Mouse (Mus musculus): ENCODE data around the gene Olfm4. TPM values are rescaled to one million over a fixed set of nuclear protein-coding genes. Genes with fewer than 3 reads are reported as not detected.

Gene Olfm4
- polyA plus RNA-seq, 1 experiment from 2014 or later: 0.96 TPM

- WGBS: 96% methylated on average over 2 of the region's 2 CpGs
- Histone ChIP-seq H3K4me2 (replicated peaks) (no peak overlapping the region), H3K9ac (replicated peaks) (no peak overlapping the region), H3K4me1 (replicated peaks) (no peaks in the 10 kb centered on the region), H3K27me3 (no peaks in the 10 kb centered on the region), H3K9me3 (no peaks in the 10 kb centered on the region), H3K27ac (no peak overlapping the region), H3K36me3 (no peaks in the 10 kb centered on the region), H3K4me3 (replicated peaks) (no peak overlapping the region)
- no peak for ATAC-seq
These were observed 1.8 kb downstream of the Olfm4 start for GRCm38 (mm10) chr14:79985696-79986095.

GRCm38 (mm10) chr14:79986831-79987230 is 3.0 kb downstream of the Olfm4 start:
- Histone ChIP-seq H3K4me1 (replicated peaks) (no peaks in the 10 kb centered on the region), H3K27ac (no peak overlapping the region), H3K9ac (replicated peaks) (no peak overlapping the region), H3K36me3 (no peaks in the 10 kb centered on the region), H3K27me3 (no peaks in the 10 kb centered on the region), H3K9me3 (no peaks in the 10 kb centered on the region), H3K4me3 (replicated peaks) (no peak overlapping the region), H3K4me2 (replicated peaks) (no peak overlapping the region)
- ATAC-seq: no peak
- 57% methylated on average over 8 of the region's 8 CpGs for WGBS

GRCm38 (mm10) chr14:79989785-79990184 is 5.9 kb downstream of the Olfm4 start:
- Histone ChIP-seq H3K9ac (replicated peaks) (no peak overlapping the region), H3K4me1 (replicated peaks) (no peaks in the 10 kb centered on the region), H3K27me3 (no peaks in the 10 kb centered on the region), H3K27ac (no peak overlapping the region), H3K36me3 (no peaks in the 10 kb centered on the region), H3K9me3 (no peaks in the 10 kb centered on the region), H3K4me2 (replicated peaks) (no peak overlapping the region), H3K4me3 (replicated peaks) (no peak overlapping the region)
- ATAC-seq: no peak
- 20% methylated on average over 4 of the region's 4 CpGs for WGBS

GRCm38 (mm10) chr14:79990547-79990946 is 6.7 kb downstream of the Olfm4 start:
- H3K36me3 ChIP-seq: no peaks in the 10 kb centered on the region
- H3K27me3 ChIP-seq: no peaks in the 10 kb centered on the region

GRCm38 (mm10) chr14:79997534-79997933 is 13.7 kb downstream of the Olfm4 start:
- Histone ChIP-seq H3K36me3 (no peaks in the 10 kb centered on the region), H3K4me1 (replicated peaks) (peaks cover 10% of the 10 kb centered on the region), H3K9me3 (no peaks in the 10 kb centered on the region), H3K27me3 (no peaks in the 10 kb centered on the region), H3K4me3 (replicated peaks) (no peak overlapping the region), H3K4me2 (replicated peaks) (no peak overlapping the region), H3K9ac (replicated peaks) (no peak overlapping the region), H3K27ac (peak overlapping the region; percentile 64)
- peak; percentile 92 for ATAC-seq
- WGBS: 19% methylated on average over 4 of the region's 4 CpGs

More at GRCm38 (mm10) chr14:79990547-79990946, 6.7 kb downstream of the Olfm4 start:
- Histone ChIP-seq H3K4me3 (replicated peaks) (no peak overlapping the region), H3K9ac (replicated peaks) (no peak overlapping the region), H3K4me1 (replicated peaks) (no peaks in the 10 kb centered on the region), H3K27ac (no peak overlapping the region), H3K9me3 (no peaks in the 10 kb centered on the region), H3K4me2 (replicated peaks) (no peak overlapping the region)
- WGBS: 51% methylated on average over 5 of the region's 5 CpGs
- no peak for ATAC-seq

- H3K4me1 ChIP-seq (replicated peaks): peaks cover 12% of the 10 kb centered on the region
- no peak overlapping the region for H3K4me2 ChIP-seq (replicated peaks)
- H3K4me3 ChIP-seq (replicated peaks): no peak overlapping the region
- no peaks in the 10 kb centered on the region for H3K36me3 ChIP-seq
- H3K9ac ChIP-seq (replicated peaks): no peak overlapping the region
- no peak for ATAC-seq
- H3K27ac ChIP-seq: no peak overlapping the region
- 64% methylated on average over 8 of the region's 8 CpGs for WGBS
- no peaks in the 10 kb centered on the region for H3K27me3 ChIP-seq
- no peaks in the 10 kb centered on the region for H3K9me3 ChIP-seq
These were observed 16.2 kb downstream of the Olfm4 start for GRCm38 (mm10) chr14:80000110-80000531.

GRCm38 (mm10) chr14:80007686-80008085 is 23.8 kb downstream of the Olfm4 start:
- Histone ChIP-seq H3K9me3 (no peaks in the 10 kb centered on the region), H3K36me3 (no peaks in the 10 kb centered on the region), H3K4me3 (replicated peaks) (no peak overlapping the region), H3K27me3 (no peaks in the 10 kb centered on the region), H3K4me2 (replicated peaks) (no peak overlapping the region), H3K4me1 (replicated peaks) (0 out of 2 replicates have a peak, but pooled peaks cover 3% of the 10 kb centered on the region), H3K9ac (replicated peaks) (no peak overlapping the region), H3K27ac (0 out of 2 replicates have a peak overlapping the region, but pooled peaks have one; percentile 26)
- ATAC-seq: no peak
- WGBS: 80% methylated on average over 3 of the region's 3 CpGs

GRCm38 (mm10) chr14:80010426-80010825 is 26.5 kb downstream of the Olfm4 start:
- Histone ChIP-seq H3K27ac (no peak overlapping the region), H3K27me3 (no peaks in the 10 kb centered on the region), H3K4me3 (replicated peaks) (no peak overlapping the region), H3K9ac (replicated peaks) (no peak overlapping the region), H3K9me3 (no peaks in the 10 kb centered on the region), H3K4me2 (replicated peaks) (no peak overlapping the region), H3K36me3 (no peaks in the 10 kb centered on the region), H3K4me1 (replicated peaks) (peaks cover 21% of the 10 kb centered on the region; the same call in 1 of the 2 replicates)
- 89% methylated on average over 3 of the region's 3 CpGs for WGBS
- no peak for ATAC-seq

GRCm38 (mm10) chr14:80014966-80015365 is 31.1 kb downstream of the Olfm4 start:
- Histone ChIP-seq H3K9me3 (no peaks in the 10 kb centered on the region; the same call in 1 of the 2 replicates), H3K4me3 (replicated peaks) (no peak overlapping the region), H3K4me2 (replicated peaks) (no peak overlapping the region), H3K9ac (replicated peaks) (no peak overlapping the region), H3K27ac (no peak overlapping the region), H3K27me3 (no peaks in the 10 kb centered on the region), H3K4me1 (replicated peaks) (peaks cover 24% of the 10 kb centered on the region; the same call in 1 of the 2 replicates), H3K36me3 (no peaks in the 10 kb centered on the region)
- 10% methylated on average over 6 of the region's 6 CpGs for WGBS
- peak; percentile 48; the same call in 1 of the 2 replicates for ATAC-seq

- Histone ChIP-seq H3K27me3 (no peaks in the 10 kb centered on the region), H3K9ac (replicated peaks) (no peak overlapping the region), H3K9me3 (no peaks in the 10 kb centered on the region; the same call in 1 of the 2 replicates), H3K4me3 (replicated peaks) (no peak overlapping the region), H3K4me2 (replicated peaks) (no peak overlapping the region), H3K27ac (no peak overlapping the region), H3K4me1 (replicated peaks) (peaks cover 24% of the 10 kb centered on the region; the same call in 1 of the 2 replicates), H3K36me3 (no peaks in the 10 kb centered on the region)
- no peak for ATAC-seq
These were observed 32.2 kb downstream of the Olfm4 start for GRCm38 (mm10) chr14:80016112-80016511.

GRCm38 (mm10) chr14:80026078-80026477 is 42.2 kb downstream of the Olfm4 start:
- WGBS: 79% methylated on average over 6 of the region's 6 CpGs

GRCm38 (mm10) chr14:80029297-80030001 is 45.6 kb downstream of the Olfm4 start:
- Histone ChIP-seq H3K36me3 (no peaks in the 10 kb centered on the region), H3K27me3 (no peaks in the 10 kb centered on the region), H3K4me3 (replicated peaks) (no peak overlapping the region), H3K27ac (no peak overlapping the region), H3K4me2 (replicated peaks) (no peak overlapping the region), H3K9ac (replicated peaks) (no peak overlapping the region), H3K9me3 (no peaks in the 10 kb centered on the region), H3K4me1 (replicated peaks) (no peaks in the 10 kb centered on the region)
- no peak for ATAC-seq
- 85% methylated on average over 3 of the region's 3 CpGs for WGBS

More at GRCm38 (mm10) chr14:80026078-80026477, 42.2 kb downstream of the Olfm4 start:
- no peak for ATAC-seq
- no peak overlapping the region for H3K4me2 ChIP-seq (replicated peaks)
- no peaks in the 10 kb centered on the region for H3K4me1 ChIP-seq (replicated peaks)
- no peak overlapping the region for H3K4me3 ChIP-seq (replicated peaks)
- no peaks in the 10 kb centered on the region for H3K9me3 ChIP-seq
- no peak overlapping the region for H3K9ac ChIP-seq (replicated peaks)
- H3K27ac ChIP-seq: no peak overlapping the region
- no peaks in the 10 kb centered on the region for H3K36me3 ChIP-seq
- no peaks in the 10 kb centered on the region for H3K27me3 ChIP-seq

Data from midbrain, embryonic 13.5 days (tissue).